Mouse (Mus musculus) retina, postnatal 7 days (tissue): ENCODE results near the gene Sptssa.

Source experiments
- DNase-seq: peaks from one replicate; pipeline ENCODE4 v3.0.0-alpha.2; 2012; ENCODE audit warnings: low read depth, low spot score

Gene Sptssa

GRCm38 (mm10) chr12:54655292-54656038, 908 bp downstream of the Sptssa start:
- no peak for DNase-seq

DNA sequence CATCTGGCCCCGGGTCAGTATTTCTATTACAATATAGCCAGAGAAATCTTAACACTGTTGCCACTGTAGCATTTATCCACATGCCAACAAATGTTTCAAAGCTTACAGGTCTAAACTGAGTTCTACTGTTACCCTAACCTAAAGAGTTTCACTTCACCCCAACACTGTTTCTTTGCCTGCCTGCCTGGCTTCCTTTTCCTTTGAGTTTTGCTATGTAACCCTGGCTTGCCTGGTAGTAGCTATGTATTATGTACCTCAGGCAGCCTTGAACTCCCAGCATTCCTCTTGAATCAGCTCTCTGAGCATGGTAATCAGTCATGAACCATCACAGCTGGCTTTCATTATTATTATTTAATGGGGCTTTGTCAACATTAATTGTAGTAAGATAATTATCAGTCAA, 1.6 kb downstream of the Sptssa start:
- DNase-seq, result no peak

- DNase-seq, result no peak
These were observed 2.2 kb downstream of the Sptssa start for GRCm38 (mm10) chr12:54654141-54654540.

- DNase-seq, result no peak
These were observed 4.0 kb downstream of the Sptssa start for GRCm38 (mm10) chr12:54652346-54652745.

- DNase-seq, result no peak
These were observed 4.6 kb downstream of the Sptssa start for GRCm38 (mm10) chr12:54651820-54652219.

- DNase-seq, result no peak
These were observed 5.2 kb downstream of the Sptssa start for GRCm38 (mm10) chr12:54651158-54651557.

DNA sequence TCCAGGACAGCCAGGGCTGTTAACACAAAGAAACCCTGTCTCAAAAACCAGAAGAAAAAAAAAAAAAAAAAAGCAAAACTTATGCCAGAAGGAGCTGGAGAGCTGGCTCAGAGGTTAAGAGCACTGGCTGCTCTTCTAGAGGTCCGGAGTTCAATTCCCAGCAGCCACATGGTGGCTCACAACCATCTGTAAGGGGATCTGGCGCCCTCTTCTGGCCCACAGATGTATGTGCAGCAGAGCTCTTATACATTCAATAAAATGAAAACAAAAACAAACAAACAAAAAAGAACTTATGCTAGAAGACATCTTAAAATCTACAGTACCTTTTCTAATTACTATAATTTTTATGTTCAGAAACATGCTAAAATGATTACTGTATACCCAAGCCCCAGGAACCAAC, 11.4 kb downstream of the Sptssa start:
- DNase-seq, result no peak

DNA sequence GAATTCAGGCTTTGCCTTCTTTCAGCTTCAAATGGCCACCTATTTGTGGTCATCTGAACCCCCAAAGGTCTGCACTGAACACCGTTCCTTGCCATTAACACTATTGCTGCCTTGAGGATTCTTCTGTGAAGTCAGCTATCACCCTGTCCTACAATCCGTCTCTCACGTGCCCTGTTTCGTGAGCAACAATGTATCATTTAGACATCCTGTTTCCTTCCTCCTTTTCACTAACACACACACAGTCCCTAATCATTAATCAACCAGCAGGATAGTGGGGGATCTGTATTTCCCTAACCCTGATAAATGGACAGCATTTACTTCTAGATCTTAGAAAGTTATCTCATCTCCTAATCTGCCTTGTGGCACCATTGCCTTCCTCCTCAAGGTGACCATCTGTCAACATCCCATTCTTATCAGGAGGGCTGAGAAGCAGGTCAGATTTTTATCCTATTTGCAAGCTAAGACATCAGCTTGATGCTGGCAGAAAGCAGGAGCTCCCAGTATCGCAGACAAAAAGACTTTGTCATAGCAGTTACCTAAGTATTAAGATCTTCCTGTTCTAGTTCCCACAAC, 13.0 kb downstream of the Sptssa start:
- DNase-seq, result no peak

GRCm38 (mm10) chr12:54641374-54641773, 15.0 kb downstream of the Sptssa start:
- DNase-seq, result no peak

DNA sequence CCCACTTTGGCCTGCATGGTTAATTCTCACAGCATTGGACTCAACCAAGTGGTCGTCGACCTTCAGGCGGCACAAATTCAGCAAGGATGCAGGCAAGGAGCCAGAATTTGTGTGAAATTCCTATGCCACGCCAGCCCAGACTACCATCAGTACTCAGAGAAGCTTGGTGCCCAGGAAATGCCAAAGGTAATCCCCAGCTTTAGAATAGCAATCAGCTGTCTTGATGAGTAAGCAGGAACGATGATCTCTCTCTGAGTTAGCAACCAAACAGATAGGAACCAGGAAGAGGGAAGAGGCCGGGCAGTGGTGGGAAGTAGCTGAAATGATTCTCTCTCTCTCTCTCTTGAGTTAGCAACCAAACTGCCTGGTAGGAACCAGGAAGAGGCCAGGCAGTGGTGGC, 16.1 kb downstream of the Sptssa start:
- DNase-seq, result no peak

GRCm38 (mm10) chr12:54637033-54637432, 19.3 kb downstream of the Sptssa start:
- DNase-seq, result no peak

DNA sequence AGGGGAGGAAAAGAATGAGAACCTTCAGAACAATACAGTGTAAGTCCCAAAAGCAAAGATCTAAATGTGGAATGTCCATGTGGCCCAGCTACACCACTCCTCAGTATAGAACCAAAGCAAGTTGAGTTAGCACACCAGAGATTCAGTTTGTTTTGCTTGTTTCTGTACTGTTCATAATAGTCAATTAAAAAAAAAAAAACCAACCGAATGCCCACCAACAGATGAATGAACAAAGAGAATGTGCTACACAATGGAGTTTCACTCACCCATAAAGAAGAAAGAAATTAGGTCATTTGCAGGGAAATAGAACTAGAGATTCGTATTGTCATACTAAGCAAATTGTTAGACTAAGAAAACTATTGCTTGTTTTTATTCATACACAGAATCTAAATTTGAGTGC, 24.2 kb downstream of the Sptssa start:
- DNase-seq, result no peak

- no peak for DNase-seq
These were observed 34.4 kb downstream of the Sptssa start for GRCm38 (mm10) chr12:54621942-54622341.

GRCm38 (mm10) chr12:54620042-54620705, 36.2 kb downstream of the Sptssa start:
- DNase-seq, result no peak

GRCm38 (mm10) chr12:54608988-54609387, 47.4 kb downstream of the Sptssa start:
- no peak for DNase-seq

DNA sequence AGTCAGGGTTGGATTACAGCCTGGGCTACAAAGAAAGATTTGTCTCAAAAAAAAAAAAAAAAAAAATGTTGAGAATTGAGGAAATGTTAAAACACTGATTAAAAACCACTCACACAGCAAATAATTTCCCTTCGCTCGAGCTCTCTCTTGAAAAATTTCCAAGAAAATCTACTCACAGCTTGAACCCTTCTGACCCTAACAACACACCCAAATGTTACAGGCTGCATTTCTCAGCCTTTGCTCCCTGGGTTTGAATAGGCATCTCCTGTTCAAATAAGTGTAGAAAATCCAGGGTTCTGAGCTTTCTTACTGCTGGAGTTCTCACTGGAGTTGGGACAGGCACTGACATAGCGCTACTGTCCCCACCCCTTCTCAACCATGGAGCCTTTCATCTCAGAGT, 51.2 kb downstream of the Sptssa start:
- DNase-seq, result no peak

GRCm38 (mm10) chr12:54603542-54604167, 52.7 kb downstream of the Sptssa start:
- DNase-seq, result no peak

DNA sequence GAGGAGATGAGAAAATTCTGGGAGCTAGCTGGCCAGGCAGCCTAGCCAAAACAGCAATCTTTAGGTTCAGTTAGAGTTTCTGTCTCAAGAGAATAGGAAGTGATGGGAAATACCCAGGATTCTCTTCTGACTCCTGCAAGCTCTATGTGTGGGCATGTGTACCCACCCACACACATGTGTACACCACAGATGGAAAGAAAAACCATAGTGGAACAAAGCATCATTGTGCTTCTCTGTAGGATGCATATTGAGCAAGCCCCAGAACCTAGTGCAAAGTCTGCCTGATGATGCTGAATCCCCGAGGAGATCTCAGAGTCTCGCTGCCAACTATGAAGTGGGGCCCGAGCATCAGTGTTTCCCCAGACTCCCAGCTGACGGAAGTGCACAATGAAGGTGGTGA, 55.9 kb downstream of the Sptssa start:
- no peak for DNase-seq

- no peak for DNase-seq
These were observed 58.0 kb downstream of the Sptssa start for GRCm38 (mm10) chr12:54598358-54598757.

GRCm38 (mm10) chr12:54596715-54597114, 59.7 kb downstream of the Sptssa start:
- no peak for DNase-seq
